Mouse (Mus musculus): ENCODE measurements at regions not wholly inside any gene's neighbourhood (a gene's known extent, or its start where the extent isn't known, plus 50 kb on each side); places are given as distances from the start of the nearest gene placed in this dataset.

DNA sequence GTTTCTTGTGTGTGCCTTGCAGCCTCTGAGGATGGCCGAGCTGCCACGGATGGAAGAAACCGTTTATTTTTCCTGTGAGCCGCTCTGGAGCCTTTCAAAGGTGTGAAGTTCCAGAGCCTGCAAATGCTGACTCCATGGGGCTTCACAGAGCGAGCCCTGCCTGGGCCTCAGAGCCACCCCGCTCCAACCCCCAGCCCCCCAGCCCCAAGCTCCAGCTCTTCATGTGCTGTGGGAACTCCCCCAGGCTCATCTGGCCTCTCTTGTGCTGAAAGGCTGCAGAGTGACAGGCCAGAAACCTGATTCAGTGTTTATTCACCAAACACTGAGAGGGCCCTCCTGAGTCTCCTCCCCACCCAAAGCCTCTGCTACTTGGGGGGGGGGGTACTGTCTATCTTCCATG, 141.2 kb upstream of the Gm12830 start:
- TF ChIP-seq CTCF (IDR thresholded peaks at IDR 0.05; ENCODE audit: extremely low read depth, insufficient read depth, insufficient read length, insufficient replicate concordance) (no peak), POLR2A (IDR thresholded peaks at IDR 0.05; ENCODE audit: low read depth, low read length) (no peak)
